19 mouse cellular contexts compared by ENCODE assay signal in genomic region chr2:145686017-145686416, GRCm38 (mm10).
"Had no signal": no experiment of that assay in that cellular context is flagged by ENCODE, and none has a peak within 500 bp of the region (broad histone marks: within the 10 kb centered on the region; RNA-seq: fewer than 3 reads in every experiment).

No protein-coding gene starts in this region.

- H3K27ac ChIP-seq: intestine, embryonic 15.5 days; kidney, postnatal 0 days; limb, embryonic 12.5 days; limb, embryonic 15.5 days; liver, embryonic 14.5 days; lung, embryonic 15.5 days; midbrain, embryonic 10.5 days; midbrain, embryonic 13.5 days; stomach, postnatal 0 days had no signal

- H3K4me1 ChIP-seq: megakaryocyte, embryonic 14.5 days; midbrain, embryonic 13.5 days had no signal

- H3K4me2 ChIP-seq: intestine, embryonic 15.5 days; limb, embryonic 12.5 days; limb, embryonic 15.5 days; lung, embryonic 15.5 days; midbrain, embryonic 13.5 days had no signal

- H3K9me3 ChIP-seq: intestine, embryonic 15.5 days; limb, embryonic 12.5 days; limb, embryonic 15.5 days; lung, embryonic 15.5 days; megakaryocyte, embryonic 14.5 days; midbrain, embryonic 10.5 days; midbrain, embryonic 13.5 days had no signal

- H3K27me3 ChIP-seq: intestine, embryonic 15.5 days; limb, embryonic 12.5 days; limb, embryonic 15.5 days; lung, embryonic 15.5 days; midbrain, embryonic 13.5 days had no signal

- H3K4me3 ChIP-seq: intestine, embryonic 15.5 days; limb, embryonic 12.5 days; limb, embryonic 15.5 days; lung, embryonic 15.5 days; megakaryocyte, embryonic 14.5 days; midbrain, embryonic 10.5 days; midbrain, embryonic 13.5 days; myocyte had no signal

- ATAC-seq: intestine, embryonic 15.5 days; midbrain, embryonic 13.5 days; midbrain, embryonic 16.5 days had no signal

- H3K9ac ChIP-seq: intestine, embryonic 15.5 days; limb, embryonic 12.5 days; limb, embryonic 15.5 days; liver, embryonic 14.5 days; lung, embryonic 15.5 days; midbrain, embryonic 13.5 days had no signal

- DNase-seq: left cerebral cortex, postnatal 4 days; lung, adult 18-20 months; lung, postnatal 10 days; lung, postnatal 36 days; thymus, adult 2 months; thymus, postnatal 14 days; thymus, postnatal 4 days had no signal

- H3K36me3 ChIP-seq: intestine, embryonic 15.5 days; limb, embryonic 12.5 days; limb, embryonic 15.5 days; lung, embryonic 15.5 days; midbrain, embryonic 10.5 days; midbrain, embryonic 13.5 days had no signal
